Mouse (Mus musculus): ENCODE results near the gene Imp3.

- TF ChIP-seq CTCF (IDR thresholded peaks at IDR 0.05; ENCODE audit: low read depth, low read length) (peak; percentile 38), POLR2A (IDR thresholded peaks at IDR 0.05; ENCODE audit: insufficient read depth, low read length) (no peak), EP300 (IDR thresholded peaks at IDR 0.05; ENCODE audit: insufficient read depth, low read depth, low read length) (no peak)
Measured at GRCm38 (mm10) chr9:56891517-56892011, 45.7 kb upstream of the Imp3 start.

Data from ES-Bruce4 (cell line).